Mouse (Mus musculus) midbrain, embryonic 10.5 days (tissue): Measurements from ENCODE around the gene Tango6. TPM values are rescaled to one million over a fixed set of nuclear protein-coding genes. Genes with fewer than 3 reads are reported as not detected.
"Not testable (repeated sequence)": the region's sequence is repeated elsewhere in the genome, so short reads cannot be mapped to it uniquely, and the experiment has no call there.

Source experiments
- DNase-seq: peaks from one replicate; pipeline ENCODE4 v3.0.0-alpha.2; 2017; ENCODE audit warnings: low spot score
- H3K27ac ChIP-seq: fragments of 300-500 bp; sonication (generic); replicated peaks from 2 replicates; pipeline ENCODE4 v1.5.1; 2016; ENCODE audit warnings: mild to moderate bottlenecking
- H3K27me3 ChIP-seq: fragments of 300-500 bp; sonication (generic); 2 replicates; pipeline ENCODE4 v1.6.1; 2016; ENCODE audit warnings: low read depth, mild to moderate bottlenecking; ENCODE audit not compliant: poor library complexity, severe bottlenecking
- H3K36me3 ChIP-seq: fragments of 300-500 bp; sonication (generic); 2 replicates; pipeline ENCODE4 v1.6.1; 2016; ENCODE audit warnings: mild to moderate bottlenecking, moderate library complexity
- H3K4me1 ChIP-seq: fragments of 300-500 bp; sonication (generic); 2 replicates; pipeline ENCODE4 v1.6.1; 2016
- H3K4me3 ChIP-seq: fragments of 300-500 bp; sonication (generic); 2 replicates; pipeline ENCODE4 v1.5.1; 2016; ENCODE audit warnings: mild to moderate bottlenecking, moderate library complexity
- H3K9me3 ChIP-seq: fragments of 300-500 bp; sonication (generic); replicated peaks from 2 replicates; pipeline ENCODE4 v1.6.1; 2016; ENCODE audit warnings: mild to moderate bottlenecking
- WGBS: fragments of 180-500 bp; shearing (Covaris S2); methylation state at CpG from one replicate; pipeline ENCODE4 v1.1.7; 2016; 5-methylcytosine and 5-hydroxymethylcytosine counted together
- polyA plus RNA-seq: library from polyadenylated mRNA; unstranded; fragments of >200 nt; fragmentation: Nextera tagmentation; extraction: Ambion mirVana; gene quantifications from 2 replicates; pipeline ENCODE4 v1.2.1, GENCODE M21; 2016

Tango6 gene
- polyA plus RNA-seq, 1 experiment from 2014 or later, result 14.2 TPM

DNA sequence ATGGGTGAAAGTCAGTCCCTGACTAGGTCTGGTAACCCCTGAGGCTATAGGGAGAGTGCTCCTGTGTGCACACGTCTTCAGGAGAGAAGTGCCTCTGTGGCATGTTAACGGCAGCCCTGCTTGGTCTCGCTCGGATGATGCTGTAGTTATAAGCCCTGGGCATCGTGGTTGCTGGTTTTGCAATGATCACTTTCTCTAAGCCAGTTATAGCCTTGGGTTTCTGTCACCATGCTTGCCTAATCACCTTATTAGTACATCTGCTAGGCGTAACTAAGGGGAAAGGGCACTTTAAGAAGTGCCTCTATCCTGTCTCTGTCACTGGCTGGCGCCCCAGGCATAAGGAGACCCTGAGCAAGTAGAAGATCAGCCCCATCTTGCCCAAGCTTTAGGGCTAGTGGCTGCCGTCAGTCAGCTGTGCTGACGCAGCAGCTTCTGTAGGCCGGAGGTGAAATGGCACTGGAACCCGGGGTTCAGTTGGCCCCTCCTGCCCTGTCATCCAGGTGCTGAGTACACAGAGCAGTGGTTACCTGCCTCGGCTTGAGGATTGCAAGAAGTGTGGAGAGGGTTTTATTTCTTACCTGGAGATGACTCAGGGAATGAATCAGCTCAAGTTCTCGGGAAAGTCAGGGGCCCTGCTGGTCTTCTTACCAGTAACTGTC is 86.4 kb downstream of the Tango6 start:
- H3K9me3 ChIP-seq, result no peaks in the 10 kb centered on the region
- no peaks in the 10 kb centered on the region for H3K27me3 ChIP-seq
- H3K27ac ChIP-seq, result no peak overlapping the region
- no peaks in the 10 kb centered on the region for H3K4me1 ChIP-seq
- H3K4me3 ChIP-seq, result no peak overlapping the region
- DNase-seq, result no peak
- 86% methylated on average over 13 of the region's 13 CpGs for WGBS
- H3K36me3 ChIP-seq, result no peaks in the 10 kb centered on the region

GRCm38 (mm10) chr8:106770596-106771179 is 87.8 kb downstream of the Tango6 start:
- Histone ChIP-seq H3K9me3 (no peaks in the 10 kb centered on the region), H3K4me3 (no peak overlapping the region), H3K4me1 (no peaks in the 10 kb centered on the region), H3K27ac (no peak overlapping the region), H3K27me3 (no peaks in the 10 kb centered on the region), H3K36me3 (no peaks in the 10 kb centered on the region)
- DNase-seq, result no peak
- WGBS, result 93% methylated on average over 9 of the region's 9 CpGs

DNA sequence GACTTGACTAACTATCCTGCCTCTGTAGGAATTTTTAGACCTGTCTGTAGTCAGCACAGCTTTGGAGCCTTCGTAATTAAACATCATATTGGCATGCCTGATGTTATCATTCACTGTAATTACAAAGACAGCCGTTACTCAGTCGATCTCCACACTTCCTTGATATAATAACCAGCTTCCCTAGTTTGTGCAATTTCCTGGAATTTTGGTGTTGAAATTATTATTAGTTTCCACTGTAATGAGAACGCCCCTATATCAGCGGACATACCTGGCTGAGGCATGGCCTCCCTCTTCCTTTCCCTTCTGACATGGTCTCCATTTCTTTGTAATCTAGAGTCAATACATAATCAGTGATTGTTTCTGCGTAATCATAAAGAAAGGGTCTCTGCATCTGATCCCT is 89.2 kb downstream of the Tango6 start:
- Histone ChIP-seq H3K27me3 (no peaks in the 10 kb centered on the region), H3K4me3 (no peak overlapping the region)
- WGBS, result 94% methylated on average over 6 of the region's 6 CpGs

DNA sequence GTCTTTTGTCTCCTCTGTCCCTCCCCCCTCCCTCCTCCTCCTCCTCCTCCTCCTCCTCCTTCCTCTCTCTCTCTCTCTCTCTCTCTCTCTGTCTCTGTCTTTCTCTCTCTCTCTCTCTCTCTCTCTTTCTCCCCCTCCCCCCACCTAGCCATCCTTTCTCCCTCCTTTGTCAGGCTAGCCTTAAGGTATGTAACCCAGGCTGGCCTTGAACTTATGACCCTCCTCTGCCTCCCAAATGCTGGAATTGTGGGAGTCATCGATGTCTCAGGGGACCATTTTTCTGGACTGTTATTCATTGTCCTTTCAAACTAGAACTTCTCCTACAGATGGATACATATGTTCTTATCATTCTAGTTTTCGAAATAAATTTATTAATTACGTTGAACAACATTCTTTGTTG is 89.6 kb downstream of the Tango6 start:
- no peak overlapping the region for H3K4me3 ChIP-seq
- H3K4me1 ChIP-seq, result no peaks in the 10 kb centered on the region
- H3K27me3 ChIP-seq, result no peaks in the 10 kb centered on the region
- H3K36me3 ChIP-seq, result no peaks in the 10 kb centered on the region
- 93% methylated on average over 3 of the region's 3 CpGs for WGBS
- no peaks in the 10 kb centered on the region for H3K9me3 ChIP-seq
- no peak for DNase-seq
- H3K27ac ChIP-seq, result no peak overlapping the region

More for the DNA sequence above, 89.2 kb downstream of the Tango6 start:
- no peak overlapping the region for H3K27ac ChIP-seq
- no peak for DNase-seq
- H3K9me3 ChIP-seq, result no peaks in the 10 kb centered on the region
- H3K36me3 ChIP-seq, result no peaks in the 10 kb centered on the region
- no peaks in the 10 kb centered on the region for H3K4me1 ChIP-seq

- no peaks in the 10 kb centered on the region for H3K4me1 ChIP-seq
Measured at GRCm38 (mm10) chr8:106774567-106775320, 91.9 kb downstream of the Tango6 start.

DNA sequence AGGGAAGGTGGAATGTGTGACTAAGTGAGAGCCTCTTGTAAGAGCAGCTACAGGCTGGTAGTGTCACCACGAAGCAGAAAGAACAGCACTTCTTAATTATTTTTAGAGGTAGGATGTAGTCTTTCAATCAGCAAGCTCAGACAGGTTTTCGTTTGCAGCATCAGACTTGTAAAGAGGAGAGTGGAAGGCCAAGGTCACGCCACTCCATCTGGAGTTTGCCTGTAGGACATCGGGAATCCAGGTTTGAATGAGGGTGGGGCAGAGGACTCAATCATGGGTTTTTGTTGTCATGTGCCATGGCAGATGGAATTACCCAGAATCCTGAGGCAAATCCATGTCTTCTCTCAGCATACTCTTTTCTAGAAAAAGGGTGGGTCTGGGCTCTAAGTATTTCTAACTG is 106.8 kb downstream of the Tango6 start:
- H3K9me3 ChIP-seq, result no peaks in the 10 kb centered on the region
- no peak overlapping the region for H3K4me3 ChIP-seq
- H3K36me3 ChIP-seq, result no peaks in the 10 kb centered on the region
- 68% methylated on average over 4 of the region's 4 CpGs for WGBS
- H3K27ac ChIP-seq, result no peak overlapping the region
- DNase-seq, result no peak
- H3K27me3 ChIP-seq, result no peaks in the 10 kb centered on the region
- 0 out of 2 replicates have a peak, but pooled peaks cover 3% of the 10 kb centered on the region for H3K4me1 ChIP-seq

More at GRCm38 (mm10) chr8:106774567-106775320, 91.9 kb downstream of the Tango6 start:
- 93% methylated on average over 8 of the region's 8 CpGs for WGBS
- no peak overlapping the region for H3K27ac ChIP-seq
- no peaks in the 10 kb centered on the region for H3K36me3 ChIP-seq
- H3K27me3 ChIP-seq, result no peaks in the 10 kb centered on the region
- no peak overlapping the region for H3K4me3 ChIP-seq
- no peaks in the 10 kb centered on the region for H3K9me3 ChIP-seq
- DNase-seq, result no peak

GRCm38 (mm10) chr8:106794820-106795219 is 112.0 kb downstream of the Tango6 start:
- Histone ChIP-seq H3K27me3 (no peaks in the 10 kb centered on the region), H3K36me3 (no peaks in the 10 kb centered on the region), H3K4me1 (no peaks in the 10 kb centered on the region; the same call in 1 of the 2 replicates), H3K9me3 (no peaks in the 10 kb centered on the region), H3K4me3 (no peak overlapping the region), H3K27ac (no peak overlapping the region)
- WGBS, result 96% methylated on average over 2 of the region's 2 CpGs
- no peak for DNase-seq

GRCm38 (mm10) chr8:106799821-106800220 is 117.0 kb downstream of the Tango6 start:
- H3K4me1 ChIP-seq, result no peaks in the 10 kb centered on the region; the same call in 1 of the 2 replicates
- WGBS, result 69% methylated on average over 1 of the region's 1 CpGs

GRCm38 (mm10) chr8:106801261-106801660 is 118.4 kb downstream of the Tango6 start:
- H3K36me3 ChIP-seq, result peaks cover 11% of the 10 kb centered on the region; the same call in 1 of the 2 replicates
- H3K27me3 ChIP-seq, result no peaks in the 10 kb centered on the region
- H3K4me3 ChIP-seq, result no peak overlapping the region
- H3K9me3 ChIP-seq, result 0 out of 2 replicates have a peak, but pooled peaks cover 4% of the 10 kb centered on the region
- no peak for DNase-seq
- H3K4me1 ChIP-seq, result no peaks in the 10 kb centered on the region; the same call in 1 of the 2 replicates
- WGBS, result 95% methylated on average over 11 of the region's 11 CpGs
- H3K27ac ChIP-seq, result no peak overlapping the region

More at GRCm38 (mm10) chr8:106799821-106800220, 117.0 kb downstream of the Tango6 start:
- Histone ChIP-seq H3K27ac (no peak overlapping the region), H3K9me3 (no peaks in the 10 kb centered on the region), H3K27me3 (no peaks in the 10 kb centered on the region), H3K36me3 (peaks cover under 1% of the 10 kb centered on the region; the same call in 1 of the 2 replicates), H3K4me3 (no peak overlapping the region)
- DNase-seq, result no peak

- H3K4me3 ChIP-seq, H3K9me3 ChIP-seq, H3K4me1 ChIP-seq, DNase-seq, H3K27me3 ChIP-seq, H3K27ac ChIP-seq: not testable (repeated sequence)
- 86% methylated on average over 12 of the region's 12 CpGs for WGBS
- H3K36me3 ChIP-seq, result peaks cover 17% of the 10 kb centered on the region
Measured at GRCm38 (mm10) chr8:106802384-106803137, 119.7 kb downstream of the Tango6 start.

DNA sequence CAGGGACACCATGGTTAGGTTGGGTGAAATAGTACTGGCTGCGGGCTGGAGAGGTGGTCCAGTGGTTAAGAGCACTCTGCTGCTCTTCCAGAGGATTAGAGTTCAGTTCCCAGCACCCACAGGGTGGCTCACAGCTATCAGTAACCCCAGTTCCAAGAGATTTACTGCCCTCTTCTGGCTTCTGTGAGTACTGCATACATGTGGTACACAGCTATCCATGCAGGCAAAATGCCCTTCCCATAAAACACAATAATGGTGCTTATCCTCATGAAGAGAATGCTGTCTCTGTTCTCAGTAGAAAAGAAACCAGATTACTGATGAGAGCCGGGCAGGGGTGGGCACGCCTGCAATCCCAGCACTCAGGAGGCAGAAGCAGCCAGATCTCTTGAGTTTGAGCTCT is 123.0 kb downstream of the Tango6 start:
- WGBS, result 90% methylated on average over 3 of the region's 3 CpGs
- peaks cover 23% of the 10 kb centered on the region for H3K36me3 ChIP-seq
- no peak for DNase-seq
- no peak overlapping the region for H3K27ac ChIP-seq
- H3K9me3 ChIP-seq, result 0 out of 2 replicates have a peak, but pooled peaks cover 4% of the 10 kb centered on the region
- no peak overlapping the region for H3K4me3 ChIP-seq
- H3K27me3 ChIP-seq, result no peaks in the 10 kb centered on the region
- peaks cover 14% of the 10 kb centered on the region for H3K4me1 ChIP-seq

GRCm38 (mm10) chr8:106807461-106807860 is 124.6 kb downstream of the Tango6 start:
- H3K36me3 ChIP-seq, result peaks cover 30% of the 10 kb centered on the region
- H3K4me1 ChIP-seq, result peaks cover 14% of the 10 kb centered on the region
- no peak overlapping the region for H3K4me3 ChIP-seq
- WGBS, result 92% methylated on average over 4 of the region's 4 CpGs
- no peak overlapping the region for H3K27ac ChIP-seq
- DNase-seq, result no peak
- H3K9me3 ChIP-seq, result 0 out of 2 replicates have a peak, but pooled peaks cover 4% of the 10 kb centered on the region
- no peaks in the 10 kb centered on the region for H3K27me3 ChIP-seq
